Mouse (Mus musculus) limb, embryonic 12.5 days (tissue): ENCODE data around the gene Frs3. TPM values are rescaled to one million over a fixed set of nuclear protein-coding genes. Genes with fewer than 3 reads are reported as not detected.

Experiments used
- ATAC-seq: fragments of 200-750 bp; cut with Nextera tagmentation; 2 replicates; pipeline ENCODE4 v1.8.0; 2017; ENCODE audit warnings: low read depth, moderate TSS enrichment; ENCODE audit not compliant: insufficient number of reproducible peaks, insufficient read depth, low FRiP score, low TSS enrichment
- H3K27ac ChIP-seq: fragments of 300-500 bp; sonication (generic); 2 replicates; pipeline ENCODE4 v1.5.1; 2016; ENCODE audit warnings: mild to moderate bottlenecking, moderate library complexity
- H3K27me3 ChIP-seq: fragments of 300-500 bp; sonication (generic); 2 replicates; pipeline ENCODE4 v1.6.1; 2016; ENCODE audit warnings: mild to moderate bottlenecking, moderate library complexity
- H3K36me3 ChIP-seq: fragments of 300-500 bp; sonication (generic); 2 replicates; pipeline ENCODE4 v1.6.1; 2016; ENCODE audit warnings: mild to moderate bottlenecking, moderate library complexity
- H3K4me1 ChIP-seq: fragments of 300-500 bp; sonication (generic); replicated peaks from 2 replicates; pipeline ENCODE4 v1.6.1; 2016
- H3K4me2 ChIP-seq: fragments of 300-500 bp; sonication (generic); 2 replicates; pipeline ENCODE4 v1.6.1; 2016; ENCODE audit warnings: mild to moderate bottlenecking, moderate library complexity
- H3K4me3 ChIP-seq: fragments of 300-500 bp; sonication (generic); replicated peaks from 2 replicates; pipeline ENCODE4 v1.5.1; 2016; ENCODE audit warnings: mild to moderate bottlenecking
- H3K9ac ChIP-seq: fragments of 300-500 bp; sonication (generic); replicated peaks from 2 replicates; pipeline ENCODE4 v1.6.1; 2016; ENCODE audit warnings: mild to moderate bottlenecking, moderate library complexity
- H3K9me3 ChIP-seq: fragments of 300-500 bp; sonication (generic); 2 replicates; pipeline ENCODE4 v1.6.1; 2016; ENCODE audit warnings: mild to moderate bottlenecking, moderate library complexity
- WGBS: fragments of 180-500 bp; shearing (Covaris S2); methylation state at CpG from one replicate; pipeline ENCODE4 v1.1.7; 2016; 5-methylcytosine and 5-hydroxymethylcytosine counted together
- polyA plus RNA-seq: library from polyadenylated mRNA; unstranded; fragments of >200 nt; fragmentation: Nextera tagmentation; extraction: Ambion mirVana; gene quantifications from 2 replicates; pipeline ENCODE4 v1.2.1, GENCODE M21; 2016

Gene Frs3
- polyA plus RNA-seq, 1 experiment from 2014 or later, result 8.9 TPM

DNA sequence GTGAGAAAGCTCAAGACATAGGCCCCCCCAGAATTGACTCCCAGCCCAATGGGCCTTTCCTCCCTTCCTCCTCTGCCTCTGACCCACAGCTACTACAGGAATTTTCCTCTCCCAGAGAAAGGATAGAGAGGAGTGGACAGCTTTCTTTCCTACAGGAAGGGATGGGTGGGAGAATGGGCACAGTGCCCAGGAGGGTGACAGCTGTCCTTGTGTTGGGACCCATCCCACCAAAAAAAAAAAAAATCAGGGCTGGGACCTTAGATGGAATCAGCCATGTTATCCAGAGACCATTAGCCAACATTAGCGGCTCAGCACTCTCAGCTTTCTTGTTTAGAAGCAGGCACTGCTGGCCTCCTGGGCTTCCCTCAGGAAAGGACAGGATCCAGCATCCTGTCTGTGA is 17.4 kb downstream of the Frs3 start:
- WGBS, result 75% methylated on average over 1 of the region's 1 CpGs
- no peak overlapping the region for H3K4me2 ChIP-seq

DNA sequence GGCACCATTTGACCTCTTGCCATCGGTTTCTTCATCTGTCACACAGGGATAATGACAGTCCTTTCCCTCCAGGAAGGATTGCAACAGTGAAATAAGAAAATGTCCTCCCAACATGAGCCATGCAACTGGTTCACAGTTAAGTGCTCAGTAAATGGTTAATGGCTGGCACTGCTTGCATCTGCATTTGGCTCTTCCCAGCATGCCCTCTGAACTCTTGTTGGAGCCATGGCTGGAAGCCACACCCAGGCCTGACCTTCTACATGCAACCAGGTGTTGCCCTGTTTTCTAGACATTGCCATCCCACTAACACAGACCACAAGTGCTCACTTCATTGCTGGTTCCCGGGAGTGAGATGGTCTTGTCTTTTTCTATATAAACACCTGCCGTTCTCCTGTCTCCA is 19.1 kb downstream of the Frs3 start:
- no peak for ATAC-seq
- Histone ChIP-seq H3K36me3 (peaks cover 10% of the 10 kb centered on the region), H3K9me3 (no peaks in the 10 kb centered on the region), H3K4me3 (no peak overlapping the region), H3K9ac (no peak overlapping the region), H3K27me3 (peaks cover 16% of the 10 kb centered on the region), H3K27ac (no peak overlapping the region), H3K4me1 (peaks cover 6% of the 10 kb centered on the region; the same call in 1 of the 2 replicates), H3K4me2 (no peak overlapping the region)
- WGBS, result 84% methylated on average over 3 of the region's 3 CpGs

More for the DNA sequence above, 17.4 kb downstream of the Frs3 start:
- ATAC-seq, result no peak
- H3K27ac ChIP-seq, result no peak overlapping the region
- no peaks in the 10 kb centered on the region for H3K9me3 ChIP-seq
- H3K4me1 ChIP-seq, result peaks cover 7% of the 10 kb centered on the region; the same call in 1 of the 2 replicates
- peaks cover 27% of the 10 kb centered on the region for H3K36me3 ChIP-seq
- no peak overlapping the region for H3K4me3 ChIP-seq
- no peak overlapping the region for H3K9ac ChIP-seq
- H3K27me3 ChIP-seq, result peaks cover 30% of the 10 kb centered on the region

DNA sequence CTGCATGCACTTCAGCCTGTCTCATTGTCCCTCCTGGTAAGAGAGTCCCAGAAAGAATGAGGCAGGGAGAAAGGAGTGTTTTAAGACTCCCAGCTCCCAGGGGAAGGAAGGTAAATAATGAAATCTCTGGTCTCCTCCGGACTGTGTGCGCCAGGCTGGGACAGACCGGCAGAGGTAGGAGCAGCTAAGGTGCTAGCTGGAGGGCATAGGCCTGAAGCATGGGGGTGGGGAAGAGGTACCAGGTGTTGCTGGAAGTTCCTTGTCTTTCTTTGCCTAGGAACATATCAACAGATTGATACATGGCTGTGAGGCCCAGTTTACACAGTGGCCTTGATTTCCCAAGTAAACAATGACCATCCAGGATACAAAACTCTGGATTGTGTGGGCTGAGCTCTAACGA is 20.1 kb downstream of the Frs3 start:
- 0 out of 2 replicates have a peak overlapping the region, but pooled peaks have one; percentile 23 for H3K9ac ChIP-seq
- no peak overlapping the region for H3K27ac ChIP-seq
- H3K4me1 ChIP-seq, result 0 out of 2 replicates have a peak, but pooled peaks cover 2% of the 10 kb centered on the region
- peaks cover 6% of the 10 kb centered on the region for H3K27me3 ChIP-seq
- H3K4me3 ChIP-seq, result no peak overlapping the region
- no peaks in the 10 kb centered on the region for H3K36me3 ChIP-seq
- H3K9me3 ChIP-seq, result no peaks in the 10 kb centered on the region
- 86% methylated on average over 4 of the region's 4 CpGs for WGBS
- ATAC-seq, result no peak
- H3K4me2 ChIP-seq, result no peak overlapping the region

DNA sequence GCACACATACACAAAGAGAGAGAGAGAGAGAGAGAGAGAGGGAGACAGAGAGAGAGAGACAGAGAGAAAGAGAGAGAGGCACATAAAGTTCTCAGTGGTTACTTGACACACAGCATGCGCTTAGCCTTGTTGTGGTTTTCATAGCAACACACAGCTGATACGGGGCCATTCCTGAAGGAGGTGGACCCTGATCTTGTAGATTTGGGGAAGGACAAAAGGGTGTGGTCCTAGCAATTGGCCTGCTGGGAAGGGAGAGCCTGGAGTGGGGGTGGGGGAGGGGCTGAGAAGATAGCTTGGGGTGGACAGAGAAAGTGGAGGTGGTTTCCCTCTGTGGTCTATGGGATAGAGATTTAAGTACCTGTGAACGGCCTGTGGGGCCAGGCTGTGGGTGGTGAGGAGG is 21.2 kb downstream of the Frs3 start:
- Histone ChIP-seq H3K27ac (no peak overlapping the region), H3K36me3 (no peaks in the 10 kb centered on the region), H3K27me3 (no peaks in the 10 kb centered on the region), H3K4me1 (0 out of 2 replicates have a peak, but pooled peaks cover 2% of the 10 kb centered on the region), H3K4me2 (no peak overlapping the region), H3K9me3 (no peaks in the 10 kb centered on the region), H3K4me3 (no peak overlapping the region), H3K9ac (no peak overlapping the region)
- WGBS, result 57% methylated on average over 3 of the region's 3 CpGs
- ATAC-seq, result no peak

DNA sequence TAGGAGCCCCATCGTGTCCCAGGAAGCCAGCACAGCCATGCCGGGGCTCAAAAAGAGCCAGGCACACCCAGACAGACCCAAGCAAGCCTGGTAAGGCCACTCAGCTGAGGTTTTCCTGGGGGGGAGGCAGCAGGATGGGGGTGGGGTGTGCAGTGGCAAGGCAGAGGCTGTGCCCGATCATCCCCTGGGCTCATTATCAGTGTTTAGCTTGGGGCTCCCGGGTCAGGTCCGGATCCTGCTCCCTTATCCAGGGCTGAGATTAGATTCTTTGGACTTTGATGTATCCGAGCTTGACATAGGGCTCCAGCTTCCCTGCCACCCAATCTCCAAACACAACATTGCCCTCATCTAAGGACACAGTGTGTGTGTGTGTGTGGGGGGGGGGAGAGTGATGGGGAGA is 23.1 kb downstream of the Frs3 start:
- H3K27me3 ChIP-seq, result no peaks in the 10 kb centered on the region; the same call in 1 of the 2 replicates
- no peaks in the 10 kb centered on the region for H3K36me3 ChIP-seq
- no peaks in the 10 kb centered on the region for H3K9me3 ChIP-seq
- WGBS, result 64% methylated on average over 6 of the region's 6 CpGs
- H3K4me3 ChIP-seq, result no peak overlapping the region
- no peak for ATAC-seq
- H3K27ac ChIP-seq, result no peak overlapping the region
- H3K9ac ChIP-seq, result no peak overlapping the region
- H3K4me1 ChIP-seq, result 0 out of 2 replicates have a peak, but pooled peaks cover 2% of the 10 kb centered on the region
- H3K4me2 ChIP-seq, result no peak overlapping the region

DNA sequence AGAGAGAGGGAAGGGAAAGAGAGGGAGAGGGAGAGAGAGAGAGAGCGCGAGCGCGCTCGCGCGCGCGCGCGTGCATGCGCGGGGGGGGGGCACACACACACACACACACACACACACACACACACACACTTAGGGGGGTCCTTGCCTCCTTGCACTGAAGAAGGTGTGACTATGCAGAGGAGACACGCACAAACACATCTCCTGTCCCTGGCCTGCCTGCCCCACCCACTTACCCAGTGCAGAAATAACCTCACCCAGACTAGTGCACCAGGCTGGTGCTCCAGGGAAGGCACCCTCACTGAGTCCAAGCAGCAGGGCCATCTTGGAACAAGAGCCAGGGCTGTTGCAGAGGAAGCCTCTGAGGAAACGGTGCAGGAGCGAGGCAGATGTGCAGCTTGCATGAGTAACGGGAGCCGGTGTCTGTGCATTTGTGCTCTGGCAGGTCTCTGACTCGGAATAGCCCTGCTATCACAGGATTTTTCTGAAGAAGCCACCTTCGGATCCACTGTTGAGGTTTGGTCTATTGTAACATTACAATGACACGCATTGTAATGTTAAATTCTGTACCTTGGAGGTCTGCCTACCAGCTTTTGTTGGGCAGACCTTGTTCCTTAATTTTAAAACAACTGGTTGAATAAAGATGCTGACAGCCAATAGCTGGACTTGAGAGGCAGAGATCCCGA is 24.2 kb downstream of the Frs3 start:
- 67% methylated on average over 9 of the region's 22 CpGs for WGBS

DNA sequence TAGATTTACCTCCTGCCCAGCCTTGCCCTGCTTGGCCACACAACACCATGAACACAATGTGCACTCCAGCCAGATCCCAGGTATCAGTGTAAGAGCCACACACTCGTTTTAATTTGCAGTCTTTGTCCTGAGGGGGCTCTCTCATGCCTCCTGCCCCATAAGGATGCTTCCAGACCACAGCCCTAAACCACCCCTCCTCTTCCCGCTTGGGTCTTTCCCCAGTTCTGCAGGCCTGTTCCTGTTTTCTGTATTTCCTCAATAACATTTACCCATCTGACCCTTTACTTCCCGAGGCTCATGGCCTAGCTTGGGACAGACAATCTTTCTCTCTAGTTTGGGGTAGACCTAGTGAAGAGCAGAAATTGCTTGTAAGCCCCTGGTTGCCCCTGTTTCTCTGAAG is 26.2 kb downstream of the Frs3 start:
- Histone ChIP-seq H3K36me3 (no peaks in the 10 kb centered on the region), H3K4me3 (no peak overlapping the region), H3K27me3 (peaks cover 4% of the 10 kb centered on the region), H3K4me2 (no peak overlapping the region), H3K9ac (no peak overlapping the region), H3K4me1 (0 out of 2 replicates have a peak, but pooled peaks cover 2% of the 10 kb centered on the region), H3K27ac (no peak overlapping the region), H3K9me3 (no peaks in the 10 kb centered on the region)
- no peak for ATAC-seq
- WGBS, result 56% methylated on average over 3 of the region's 3 CpGs

More for the DNA sequence above, 24.2 kb downstream of the Frs3 start:
- H3K4me2 ChIP-seq, result no peak overlapping the region
- H3K36me3 ChIP-seq, result no peaks in the 10 kb centered on the region
- no peak for ATAC-seq
- 0 out of 2 replicates have a peak, but pooled peaks cover 2% of the 10 kb centered on the region for H3K4me1 ChIP-seq
- H3K9ac ChIP-seq, result no peak overlapping the region
- no peak overlapping the region for H3K4me3 ChIP-seq
- H3K27ac ChIP-seq, result no peak overlapping the region
- peaks cover under 1% of the 10 kb centered on the region; the same call in 1 of the 2 replicates for H3K27me3 ChIP-seq
- H3K9me3 ChIP-seq, result no peaks in the 10 kb centered on the region

DNA sequence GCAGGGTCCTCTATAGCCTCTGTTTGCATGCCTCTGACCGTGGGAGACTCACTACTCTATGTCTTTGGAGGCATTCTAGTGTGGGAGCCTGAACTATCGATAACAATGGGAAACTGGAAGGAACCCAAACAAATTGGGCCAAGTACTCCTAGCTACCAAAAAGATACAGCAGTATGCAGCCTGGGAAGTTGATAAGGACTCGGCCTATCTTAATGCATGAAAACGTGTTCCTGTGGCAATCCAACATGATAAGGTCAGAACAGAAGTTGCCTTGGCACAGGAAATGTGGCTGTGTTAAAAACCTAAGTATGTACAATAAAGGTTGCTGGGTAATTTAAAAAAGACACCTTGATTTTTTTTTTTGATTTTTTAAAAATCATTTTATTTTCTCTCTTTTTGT is 32.4 kb downstream of the Frs3 start:
- no peaks in the 10 kb centered on the region for H3K4me1 ChIP-seq
- WGBS, result 90% methylated on average over 4 of the region's 4 CpGs
- no peaks in the 10 kb centered on the region for H3K36me3 ChIP-seq
- no peak overlapping the region for H3K27ac ChIP-seq
- H3K27me3 ChIP-seq, result peaks cover 9% of the 10 kb centered on the region
- H3K4me3 ChIP-seq, result no peak overlapping the region
- no peak overlapping the region for H3K4me2 ChIP-seq
- no peak overlapping the region for H3K9ac ChIP-seq
- ATAC-seq, result no peak
- H3K9me3 ChIP-seq, result no peaks in the 10 kb centered on the region

DNA sequence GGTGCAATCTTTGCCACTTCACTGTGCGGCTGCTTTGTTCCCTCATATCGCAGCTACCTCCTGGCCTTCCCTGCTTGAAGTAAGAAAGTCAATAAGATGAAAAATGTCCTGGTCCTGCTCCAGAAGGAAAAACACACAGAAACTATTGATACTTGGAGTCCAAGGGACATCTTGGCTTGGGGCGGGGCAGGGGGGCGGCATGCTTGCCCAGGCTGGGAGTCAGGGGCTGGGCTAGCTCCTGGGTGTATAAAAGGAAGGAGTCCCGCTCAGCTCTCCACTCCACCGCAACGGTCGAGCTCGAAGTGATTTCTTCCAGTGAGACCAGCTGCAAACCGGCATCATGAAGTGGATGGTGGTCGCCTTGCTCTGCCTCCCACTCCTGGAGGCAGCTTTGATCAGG is 37.7 kb downstream of the Frs3 start, which contains the start of gene Pgc:
Pgc (plus strand) TSS at position 277 of the 400 bp plus-strand sequence.
- 67% methylated on average over 11 of the region's 11 CpGs for WGBS
- ATAC-seq, result no peak

DNA sequence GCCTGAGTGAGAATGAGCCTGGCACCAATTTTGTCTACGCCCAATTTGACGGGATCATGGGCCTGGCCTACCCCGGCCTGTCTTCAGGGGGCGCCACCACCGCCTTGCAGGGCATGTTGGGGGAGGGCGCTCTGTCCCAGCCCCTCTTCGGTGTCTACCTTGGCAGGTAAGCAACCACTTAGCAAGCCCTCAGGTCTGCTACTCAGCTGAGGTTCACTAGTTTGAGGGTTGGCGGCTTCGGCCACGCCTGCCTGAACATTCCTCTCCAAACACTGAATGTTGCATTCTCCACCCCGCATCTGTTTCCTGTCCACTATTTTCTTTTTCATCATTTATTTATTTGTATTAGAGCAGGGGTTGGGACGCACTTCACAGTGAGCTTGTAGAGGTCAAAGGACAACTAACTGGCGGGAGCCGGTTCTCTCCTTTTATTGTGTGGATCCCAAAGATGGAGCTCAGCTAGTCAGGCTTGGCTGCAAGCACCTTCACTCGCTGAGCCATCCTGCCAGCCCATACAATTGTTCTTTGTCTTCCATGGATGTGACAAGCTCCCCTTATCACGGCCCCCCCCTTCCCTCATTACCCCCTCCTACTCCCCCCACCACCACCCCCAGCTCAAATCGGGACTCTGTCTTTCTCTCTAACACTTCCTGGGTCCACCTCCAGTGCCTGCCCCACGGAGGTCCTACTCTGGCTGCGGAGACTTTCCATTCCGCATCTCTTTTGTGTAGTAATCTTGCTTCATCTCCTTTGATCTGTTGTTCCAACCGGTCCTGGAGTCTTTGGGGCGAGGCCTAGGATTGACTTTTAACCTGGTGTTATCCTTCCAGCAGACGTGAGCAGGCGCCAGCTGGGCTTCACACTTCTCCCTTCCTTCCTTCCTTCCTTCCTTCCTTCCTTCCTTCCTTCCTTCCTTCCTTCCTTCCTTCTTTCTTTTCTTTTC is 42.1 kb downstream of the Frs3 start:
- Histone ChIP-seq H3K9ac (no peak overlapping the region), H3K36me3 (no peaks in the 10 kb centered on the region), H3K4me2 (no peak overlapping the region), H3K4me1 (no peaks in the 10 kb centered on the region), H3K9me3 (no peaks in the 10 kb centered on the region), H3K27ac (no peak overlapping the region), H3K4me3 (no peak overlapping the region), H3K27me3 (peaks cover 17% of the 10 kb centered on the region)
- 60% methylated on average over 24 of the region's 24 CpGs for WGBS
- ATAC-seq, result no peak

More for the DNA sequence above, 37.7 kb downstream of the Frs3 start, which contains the start of gene Pgc:
- no peaks in the 10 kb centered on the region for H3K36me3 ChIP-seq
- H3K9ac ChIP-seq, result no peak within 1 kb of the TSS
- H3K4me2 ChIP-seq, result no peak within 1 kb of the TSS
- H3K27ac ChIP-seq, result no peak within 1 kb of the TSS
- H3K4me3 ChIP-seq, result no peak within 1 kb of the TSS
- H3K4me1 ChIP-seq, result no peaks in the 10 kb centered on the region
- H3K27me3 ChIP-seq, result peaks cover 16% of the 10 kb centered on the region
- no peaks in the 10 kb centered on the region for H3K9me3 ChIP-seq

DNA sequence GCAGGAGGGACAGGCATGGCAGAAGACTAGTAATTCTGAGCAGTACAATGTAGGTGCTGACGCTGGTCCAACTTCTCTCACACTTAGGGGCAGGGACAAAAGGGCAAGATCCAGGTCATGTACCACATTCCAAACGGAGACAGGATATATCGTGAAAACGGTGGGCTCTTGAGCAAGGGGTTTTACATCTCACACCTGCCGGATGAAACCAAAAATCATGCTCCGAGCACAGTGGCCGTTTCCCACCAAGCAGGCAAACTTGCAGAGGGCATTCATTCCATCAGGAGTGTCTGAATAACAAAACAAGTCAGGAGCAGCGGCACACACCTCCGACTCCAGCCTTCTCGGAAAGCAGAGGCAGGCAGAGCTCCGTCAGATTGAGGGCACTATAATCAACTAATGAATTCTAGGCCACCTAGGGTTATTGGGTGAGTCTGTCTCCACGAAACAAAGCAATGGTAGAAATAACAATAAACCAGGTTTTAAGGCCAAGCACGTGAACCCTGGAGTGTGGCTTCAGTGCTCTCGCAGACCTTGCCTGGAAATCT is 46.8 kb downstream of the Frs3 start:
- no peak overlapping the region for H3K4me2 ChIP-seq
- no peak overlapping the region for H3K27ac ChIP-seq
- WGBS, result 71% methylated on average over 14 of the region's 14 CpGs
- no peak for ATAC-seq
- H3K4me1 ChIP-seq, result peaks cover 27% of the 10 kb centered on the region
- no peak overlapping the region for H3K9ac ChIP-seq
- peaks cover 15% of the 10 kb centered on the region; the same call in 1 of the 2 replicates for H3K27me3 ChIP-seq
- no peaks in the 10 kb centered on the region for H3K36me3 ChIP-seq
- H3K4me3 ChIP-seq, result no peak overlapping the region
- no peaks in the 10 kb centered on the region for H3K9me3 ChIP-seq
